Mouse (Mus musculus): ENCODE data around the gene Gm20738. TPM values are rescaled to one million over a fixed set of nuclear protein-coding genes. Genes with fewer than 3 reads are reported as not detected.
"Not testable (repeated sequence)": the region's sequence is repeated elsewhere in the genome, so short reads cannot be mapped to it uniquely, and the experiment has no call there.

Gm20738 gene
- polyA plus RNA-seq (2015; fragmentation: Nextera tagmentation; extraction: Ambion mirVana), result not detected in 2 replicates

DNA sequence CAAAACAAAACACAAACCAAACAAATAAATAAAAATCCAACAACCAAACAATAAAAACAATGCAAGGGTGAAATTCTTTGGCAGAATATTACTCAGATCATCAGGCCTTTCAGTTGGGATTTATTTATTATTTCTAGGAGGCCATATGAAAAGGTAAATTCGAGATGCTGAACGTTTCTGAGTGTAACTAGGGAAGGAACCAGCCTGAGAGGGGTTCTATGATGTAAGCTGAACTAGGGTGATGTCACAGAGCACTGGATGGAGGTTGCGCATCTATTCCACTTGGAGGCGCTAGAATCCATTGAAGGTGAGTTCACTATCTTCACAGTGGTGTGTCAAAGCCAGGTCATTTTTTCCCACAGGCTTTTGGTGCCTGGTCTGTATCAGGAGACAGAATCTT is at the start of gene Gm20738:
Gm20738 (plus strand) TSS at position 301 of the 400 bp plus-strand sequence.
- H3K4me1 ChIP-seq (ENCODE audit: insufficient read depth, low read length); ATAC-seq (ENCODE audit: low FRiP score, low TSS enrichment); H3K9me3 ChIP-seq (ENCODE audit: low read length); H3K27ac ChIP-seq (ENCODE audit: low read length); H3K27me3 ChIP-seq (ENCODE audit: insufficient read depth, low read length); H3K4me3 ChIP-seq (ENCODE audit: low read length); H3K4me2 ChIP-seq (replicated peaks; ENCODE audit: low read depth, low read length); H3K36me3 ChIP-seq (ENCODE audit: insufficient read depth, low read length); H3K9ac ChIP-seq (replicated peaks; ENCODE audit: low read length): not testable (repeated sequence)
- WGBS, result 70% methylated on average over 2 of the region's 4 CpGs
